Mouse (Mus musculus) large intestine, adult 2 months (tissue): Measurements from ENCODE around the gene Zmat1. TPM values are rescaled to one million over a fixed set of nuclear protein-coding genes. Genes with fewer than 3 reads are reported as not detected.
"Not testable (repeated sequence)": the region's sequence is repeated elsewhere in the genome, so short reads cannot be mapped to it uniquely, and the experiment has no call there.

ENCODE experiments used
- DNase-seq: peaks from one replicate; pipeline ENCODE4 v3.0.0-alpha.2; 2012; ENCODE audit warnings: low read depth, low spot score
- WGBS: fragments of 180-500 bp; shearing (Covaris S2); methylation state at CpG from one replicate; pipeline ENCODE4 v1.1.7; 2018; 5-methylcytosine and 5-hydroxymethylcytosine counted together
- polyA plus RNA-seq: library from polyadenylated mRNA; depleted of rRNA; stranded (reverse); fragments of >200 nt; gene quantifications from 2 replicates; pipeline ENCODE4 v1.2.3, GENCODE M21; 2012; rRNA removed

Zmat1 gene
- polyA plus RNA-seq, result 0.18 and 0.26 TPM in 2 replicates

DNA sequence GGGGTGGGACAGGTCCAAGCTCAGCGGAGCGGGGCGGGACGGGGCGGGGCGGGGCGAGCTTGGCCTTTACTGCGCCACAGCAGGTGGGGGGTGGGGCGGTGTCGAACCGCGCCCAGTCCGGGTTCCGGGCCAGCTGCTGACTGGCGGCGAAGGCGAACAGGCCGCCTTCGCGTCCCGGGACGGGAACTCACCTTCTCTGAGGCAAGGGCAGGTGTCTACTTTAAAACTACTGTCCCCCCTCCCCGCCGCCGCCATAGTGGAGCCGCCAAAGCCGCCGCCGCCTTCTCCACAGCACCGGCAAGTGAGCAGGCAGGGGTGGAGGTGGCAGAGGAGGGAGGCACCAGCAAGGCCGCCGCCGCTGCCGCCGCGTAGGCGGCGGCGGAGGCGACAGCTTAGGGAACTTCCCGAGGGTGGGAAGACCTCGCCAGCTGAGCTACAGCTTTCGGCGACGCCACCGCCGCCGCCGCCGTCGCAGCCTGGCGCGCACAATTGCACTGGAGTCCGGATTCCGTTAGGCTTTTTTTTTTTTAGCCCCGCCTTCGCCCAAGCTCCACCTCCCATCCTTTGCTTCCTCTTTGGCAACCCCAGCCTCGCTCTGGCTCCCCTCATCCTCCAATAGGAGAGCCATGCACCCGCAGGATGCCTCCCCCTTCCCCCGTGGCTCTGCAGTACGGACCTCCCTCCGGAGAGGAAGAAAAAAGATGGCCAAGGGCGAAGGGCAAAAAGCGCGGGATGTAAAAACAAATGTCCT, at the start of gene Zmat1:
TSS of gene Zmat1 (minus strand) at position 490 of the 751 bp plus-strand sequence.
- DNase-seq, result peak; percentile 62
- WGBS, result 22% methylated on average over 65 of the region's 65 CpGs

DNA sequence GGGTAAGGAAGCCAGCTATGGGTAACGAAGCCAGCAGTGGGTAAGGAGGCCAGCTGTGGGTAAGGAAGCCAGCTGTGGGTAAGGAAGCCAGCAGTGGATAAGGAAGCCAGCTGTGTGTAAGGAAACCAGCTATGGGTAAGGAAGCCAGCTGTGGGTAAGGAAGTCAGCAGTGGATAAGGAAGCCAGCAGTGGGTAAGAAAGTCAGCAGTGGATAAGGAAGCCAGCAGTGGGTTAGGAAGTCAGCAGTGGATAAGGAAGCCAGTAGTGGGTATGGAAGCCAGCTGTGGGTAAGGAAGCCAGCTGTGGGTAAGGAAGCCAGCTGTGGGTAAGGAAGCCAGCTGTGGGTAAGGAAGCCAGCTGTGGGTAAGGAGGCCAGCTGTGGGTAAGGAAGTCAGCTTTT, 44.9 kb upstream of the Zmat1 start:
- not testable (repeated sequence) for DNase-seq
- 61% methylated on average over 1 of the region's 1 CpGs for WGBS

DNA sequence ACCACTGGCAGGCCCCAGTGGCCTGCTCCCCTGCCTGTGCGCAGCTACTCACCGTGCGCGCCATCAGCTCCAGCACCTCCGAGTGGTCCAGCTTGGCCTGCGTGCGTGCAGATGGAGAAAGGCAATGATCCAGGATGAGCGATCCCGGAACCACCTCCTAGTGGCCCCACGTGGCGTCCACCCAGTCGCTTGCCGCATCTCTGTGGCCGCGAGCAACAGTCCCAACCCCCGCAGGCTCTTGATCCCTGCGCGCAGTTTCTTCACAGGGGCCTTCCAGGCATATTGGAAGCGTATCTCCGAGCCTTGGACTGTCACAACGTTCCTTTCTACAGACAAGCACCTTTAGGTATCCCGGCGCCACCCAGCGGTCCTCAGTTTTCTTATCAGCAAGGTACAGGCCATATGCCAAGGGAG, 27.0 kb upstream of the Zmat1 start:
- 20% methylated on average over 24 of the region's 24 CpGs for WGBS
- DNase-seq, result no peak

GRCm38 (mm10) chrX:135025135-135025534, 16.1 kb upstream of the Zmat1 start:
- no peak for DNase-seq
- WGBS, result 84% methylated on average over 9 of the region's 9 CpGs

DNA sequence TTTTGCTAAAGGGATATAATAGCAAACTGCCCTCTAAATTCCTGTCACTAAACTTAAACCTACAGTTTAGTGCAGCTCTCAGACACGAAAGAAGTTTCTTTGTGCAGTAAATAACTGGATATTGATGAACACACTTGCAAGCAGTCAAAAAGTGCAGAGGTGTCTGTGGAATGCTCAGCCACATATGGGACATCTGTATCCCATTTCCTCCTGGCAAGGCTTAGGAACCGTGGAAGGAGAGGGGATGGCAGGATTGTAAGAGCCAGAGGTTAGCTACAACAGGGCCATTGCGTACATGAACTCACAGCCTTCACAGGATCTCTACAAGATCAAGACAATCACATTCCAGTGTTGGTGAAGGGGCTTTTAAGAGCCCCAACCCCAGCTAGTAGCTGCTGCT, 2.4 kb upstream of the Zmat1 start:
- 67% methylated on average over 3 of the region's 3 CpGs for WGBS
- DNase-seq, result no peak

DNA sequence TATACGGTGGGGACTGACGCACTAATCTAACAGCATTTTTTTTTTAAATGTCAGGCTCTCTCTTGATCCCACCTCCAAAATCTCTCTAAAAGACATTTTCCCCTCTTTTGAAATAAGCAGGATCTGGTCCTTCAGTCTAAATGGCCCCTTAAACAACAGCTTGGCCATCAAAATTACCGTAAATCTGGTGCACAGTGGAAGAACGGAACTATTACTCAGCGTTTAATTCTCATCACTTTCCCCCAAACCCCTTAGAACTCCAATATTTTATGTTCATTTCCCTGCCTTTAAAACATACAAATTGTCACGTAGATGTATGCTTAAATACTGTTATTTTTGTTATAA, 434 bp upstream of the Zmat1 start:
- 27% methylated on average over 6 of the region's 6 CpGs for whole genome bisulfite sequencing
- DNase-seq, result no peak

GRCm38 (mm10) chrX:135008021-135008420, 988 bp downstream of the Zmat1 start:
- 27% methylated on average over 5 of the region's 5 CpGs for WGBS
- DNase-seq, result no peak

GRCm38 (mm10) chrX:134964546-134964945, 44.5 kb downstream of the Zmat1 start, which contains the start of gene Nxf2:
Gene Nxf2 (minus strand): TSS chrX:134964754.
- no peak for DNase-seq
- WGBS, result 93% methylated on average over 19 of the region's 19 CpGs

- DNase-seq, result peak; percentile 1
- 50% methylated on average over 48 of the region's 53 CpGs for whole genome bisulfite sequencing
These were observed 45.5 kb downstream of the Zmat1 start for GRCm38 (mm10) chrX:134963305-134964094.

GRCm38 (mm10) chrX:134930361-134930760, 78.6 kb downstream of the Zmat1 start:
- no peak for DNase-seq
- 22% methylated on average over 5 of the region's 5 CpGs for WGBS

- WGBS, result 70% methylated on average over 5 of the region's 5 CpGs
- DNase-seq, result no peak
These were observed 79.1 kb downstream of the Zmat1 start for GRCm38 (mm10) chrX:134929927-134930326.

GRCm38 (mm10) chrX:134925058-134925457, 84.0 kb downstream of the Zmat1 start:
- DNase-seq, result peak; percentile 18

DNA sequence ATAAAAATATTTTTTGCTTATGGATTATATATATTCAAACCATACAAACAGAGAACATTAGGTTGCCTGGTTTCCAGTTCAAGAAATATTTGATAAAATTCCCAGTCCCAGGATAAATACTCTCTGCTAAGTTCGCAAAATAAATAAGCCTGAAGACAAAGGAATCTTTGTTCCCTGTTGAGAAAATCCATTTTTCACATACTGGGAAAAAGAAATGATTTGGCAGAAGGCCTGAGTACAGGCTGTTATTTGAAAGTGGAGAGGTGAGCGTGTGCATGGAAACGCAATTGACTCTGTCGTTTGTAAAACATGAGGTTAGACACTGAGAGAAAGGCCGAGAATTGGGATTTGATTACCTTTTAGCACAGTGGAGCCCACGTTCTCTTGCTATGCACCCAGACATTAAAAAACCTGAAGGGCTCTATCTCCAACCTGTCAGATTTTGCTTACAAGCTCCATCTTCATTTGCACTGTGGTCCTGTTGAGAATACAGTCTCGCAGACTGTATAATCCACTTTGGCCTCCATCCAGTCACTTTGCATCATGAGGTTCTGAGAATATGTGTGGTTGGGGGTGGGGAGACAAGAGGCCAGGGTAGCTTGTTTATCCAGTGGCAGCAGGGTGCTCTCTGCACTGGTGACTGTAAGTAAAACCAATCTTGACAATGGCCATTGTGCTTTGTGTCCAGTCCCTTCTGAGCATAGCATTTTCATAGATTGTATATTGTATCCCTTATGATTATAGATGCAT, 85.2 kb downstream of the Zmat1 start:
- 44% methylated on average over 7 of the region's 7 CpGs for WGBS
- DNase-seq, result no peak

Other genes starting within 250 kb of the Zmat1 start
- 2.7 and 3.5 TPM in 2 replicates for gene Armcx2, start 200.0 kb downstream of the Zmat1 start, polyA plus RNA-seq
- gene Nxf2, start 44.5 kb downstream of the Zmat1 start, polyA plus RNA-seq, result not detected in 2 replicates
- not detected in 2 replicates for gene Gm15023, start 168.4 kb upstream of the Zmat1 start, polyA plus RNA-seq
- 0.16 and 0.22 TPM in 2 replicates for gene Tceal6, start 201.5 kb upstream of the Zmat1 start, polyA plus RNA-seq